Mouse (Mus musculus) left cerebral cortex, postnatal 14 days (tissue): ENCODE data around the gene Ttc9. TPM values are rescaled to one million over a fixed set of nuclear protein-coding genes. Genes with fewer than 3 reads are reported as not detected.
A peak's percentile ranks its signal among the peaks of the same experiment; 100 is the strongest.

ENCODE experiments used
- DNase-seq, 2 experiments: peaks; one replicate each; pipeline ENCODE4 v3.0.0; 2021 to 2022; ENCODE audit warnings: low spot score in 2 of 2, mixed read lengths in 1 of 2
- intact Hi-C: fragments of 180-260 bp; cut with DNase I; formaldehyde crosslinking; loops from one replicate; pipeline ENCODE4 v1.15.1; 2025
- total RNA-seq, 2 experiments: library from RNA; stranded (reverse); gene quantifications; 2 replicates each; pipeline ENCODE4 v1.2.3; 2021

Gene Ttc9
- total RNA-seq, 2 experiments from 2014 or later, result 61.2 to 63.2 TPM

- intact Hi-C loops, result loop anchor here (10.0 kb wide), 1 partner anchor 713 kb away; no protein-coding TSS in a partner anchor
- no peak for DNase-seq
These were observed 67.0 kb downstream of the Ttc9 start for GRCm38 (mm10) chr12:81698011-81698410.

- DNase-seq, result peak in 1 of 2 experiments; percentile 38
These were observed 71.9 kb downstream of the Ttc9 start for GRCm38 (mm10) chr12:81702903-81703302.

GRCm38 (mm10) chr12:81712618-81713017, 81.6 kb downstream of the Ttc9 start:
- DNase-seq, result no peak
- intact Hi-C loops, result no loop called here

More at GRCm38 (mm10) chr12:81702903-81703302, 71.9 kb downstream of the Ttc9 start:
- intact Hi-C loops, result loop anchor here (5.0 kb wide), 1 partner anchor 86 kb away; no protein-coding TSS in a partner anchor

Other genes with a start within 250 kb of the Ttc9 start
- 1 to 10 TPM; 1.8 to 2.8 TPM for gene Adam4, start 209.3 kb upstream of the Ttc9 start, total RNA-seq
- 10 to 100 TPM; 40.2 to 42.8 TPM for gene Cox16, start 146.1 kb upstream of the Ttc9 start, total RNA-seq
- gene Gm20498, start 98.3 kb upstream of the Ttc9 start, total RNA-seq, result 10 to 100 TPM; 35.1 to 38.3 TPM
- 10 to 100 TPM; 23.3 to 24.0 TPM for gene Synj2bp, start 98.3 kb upstream of the Ttc9 start, total RNA-seq
- under 1 TPM; 0.36 to 0.51 TPM for gene Adam21, start 62.8 kb upstream of the Ttc9 start, total RNA-seq
- gene Med6, start 36.2 kb upstream of the Ttc9 start, total RNA-seq, result 10 to 100 TPM; 21.2 to 26.9 TPM
- gene Map3k9, start 149.9 kb downstream of the Ttc9 start, total RNA-seq, result 10 to 100 TPM; 66.0 to 66.9 TPM
- gene Pcnx, start 228.8 kb downstream of the Ttc9 start, total RNA-seq, result 100 to 1,000 TPM; 103 to 119 TPM